34 mouse cellular contexts compared by ENCODE assay signal in genomic region chr13:11879037-11879436, GRCm38 (mm10).
"Had no signal": no experiment of that assay in that cellular context is flagged by ENCODE, and none has a peak within 500 bp of the region (broad histone marks: within the 10 kb centered on the region; RNA-seq: fewer than 3 reads in every experiment).

No protein-coding gene starts in this region.

- H3K4me3 ChIP-seq: heart, embryonic 10.5 days; heart, embryonic 12.5 days; heart, embryonic 13.5 days; hindbrain, embryonic 10.5 days; hindbrain, embryonic 12.5 days; hindbrain, embryonic 13.5 days; hindbrain, embryonic 15.5 days; intestine, embryonic 15.5 days; kidney, embryonic 15.5 days; layer of hippocampus, adult 2 months; left cerebral cortex, adult 2 months had no signal

- H3K4me2 ChIP-seq: heart, embryonic 11.5 days; heart, embryonic 12.5 days; heart, embryonic 13.5 days; hindbrain, embryonic 12.5 days; hindbrain, embryonic 13.5 days; hindbrain, embryonic 14.5 days; hindbrain, embryonic 15.5 days; intestine, embryonic 15.5 days; kidney, embryonic 15.5 days had no signal

- H3K4me1 ChIP-seq: hindbrain, embryonic 12.5 days; intestine, embryonic 15.5 days; kidney, embryonic 15.5 days had no signal

- H3K27me3 ChIP-seq: heart, embryonic 12.5 days; heart, embryonic 13.5 days; hindbrain, embryonic 12.5 days; hindbrain, embryonic 13.5 days; hindbrain, embryonic 15.5 days; intestine, embryonic 15.5 days; kidney, embryonic 15.5 days had no signal

- H3K9me3 ChIP-seq: heart, embryonic 10.5 days; heart, embryonic 12.5 days; heart, embryonic 13.5 days; hindbrain, embryonic 10.5 days; hindbrain, embryonic 12.5 days; hindbrain, embryonic 13.5 days; hindbrain, embryonic 15.5 days; intestine, embryonic 15.5 days; kidney, embryonic 15.5 days had no signal

- ATAC-seq: hindbrain, embryonic 16.5 days; hindbrain, postnatal 0 days; inflammation-experienced regulatory T-cells, adult 6 months; intestine, embryonic 15.5 days; intestine, embryonic 16.5 days; intestine, postnatal 0 days had no signal

- H3K36me3 ChIP-seq: hindbrain, embryonic 10.5 days; hindbrain, embryonic 12.5 days; hindbrain, embryonic 13.5 days; hindbrain, embryonic 15.5 days; intestine, embryonic 15.5 days; kidney, embryonic 15.5 days had no signal

- DNase-seq: heart, postnatal 10 days; heart, postnatal 14 days; heart, postnatal 4 days; kidney, adult 11 months; kidney, adult 18-20 months; kidney, adult 2 months; kidney, adult 8-10 months; kidney, adult 9 months; kidney, postnatal 10 days; kidney, postnatal 14 days; kidney, postnatal 25 days; kidney, postnatal 36 days; kidney, postnatal 4 days; layer of hippocampus, adult 9-11 months; layer of hippocampus, postnatal 36 days had no signal

- H3K9ac ChIP-seq: heart, embryonic 12.5 days; heart, embryonic 13.5 days; hindbrain, embryonic 12.5 days; hindbrain, embryonic 13.5 days; hindbrain, embryonic 14.5 days; hindbrain, embryonic 15.5 days; intestine, embryonic 15.5 days; kidney, embryonic 15.5 days had no signal

- H3K27ac ChIP-seq: heart, embryonic 10.5 days; heart, embryonic 13.5 days; hindbrain, embryonic 10.5 days; hindbrain, embryonic 12.5 days; hindbrain, embryonic 13.5 days; hindbrain, embryonic 14.5 days; hindbrain, embryonic 15.5 days; hindbrain, postnatal 0 days; intestine, embryonic 15.5 days; kidney, embryonic 15.5 days; kidney, postnatal 0 days; layer of hippocampus, adult 2 months; left cerebral cortex, adult 2 months had no signal
